Mouse (Mus musculus): ENCODE data around the gene Dcbld2.

GRCm38 (mm10) chr16:58460386-58460785 lies 52.1 kb downstream of the Dcbld2 start:
- TF ChIP-seq POLR2A (IDR thresholded peaks at IDR 0.05; ENCODE audit: control insufficient read depth, extremely low read depth, insufficient read depth, low read length, poor library complexity) (no peak), CTCF (IDR thresholded peaks at IDR 0.05; ENCODE audit: borderline replicate concordance, control insufficient read depth, extremely low read depth, insufficient read depth, low read length, poor library complexity) (no peak)

All from thymus, adult 2 months (tissue).